Mouse (Mus musculus) erythroblast, adult 5-6 weeks (primary cell): ENCODE data around the gene Slc15a1. TPM values are rescaled to one million over a fixed set of nuclear protein-coding genes. Genes with fewer than 3 reads are reported as not detected.

Experiments
- ATAC-seq: replicated peaks from 2 replicates; pipeline ENCODE4 v1.8.0; 2016; ENCODE audit warnings: moderate number of reproducible peaks, mild to moderate bottlenecking, moderate TSS enrichment, inconsistent platforms; ENCODE audit not compliant: poor library complexity, low FRiP score, severe bottlenecking
- total RNA-seq, 2 experiments: library from RNA; stranded (forward) in 1 of 2; stranded (reverse) in 1 of 2; fragments of 150-400 nt in 1 of 2; fragments of 200-764, 138-1000 nt in 1 of 2; gene quantifications; 2 replicates each; pipeline versions ENCODE4 v1.2.3 to v1.2.4; 2015 to 2017; ENCODE audit warnings: low replicate concordance in 2 of 2

Slc15a1 gene
- total RNA-seq, 2 experiments from 2014 or later, result not detected

- no peak for ATAC-seq
Measured at GRCm38 (mm10) chr14:121495120-121495519, 9.9 kb downstream of the Slc15a1 start.

GRCm38 (mm10) chr14:121494238-121494637, 10.8 kb downstream of the Slc15a1 start:
- no peak for ATAC-seq

- ATAC-seq, result no peak
Measured at GRCm38 (mm10) chr14:121493712-121494111, 11.3 kb downstream of the Slc15a1 start.

- ATAC-seq, result no peak
Measured at GRCm38 (mm10) chr14:121492328-121492727, 12.7 kb downstream of the Slc15a1 start.

- no peak for ATAC-seq
Measured at GRCm38 (mm10) chr14:121485722-121486121, 19.3 kb downstream of the Slc15a1 start.

- peak; percentile 34; the same call in 1 of the 2 replicates for ATAC-seq
Measured at GRCm38 (mm10) chr14:121484436-121484835, 20.6 kb downstream of the Slc15a1 start.

GRCm38 (mm10) chr14:121482181-121482580, 22.9 kb downstream of the Slc15a1 start:
- no peak for ATAC-seq

- no peak for ATAC-seq
Measured at GRCm38 (mm10) chr14:121481591-121481990, 23.5 kb downstream of the Slc15a1 start.

- no peak for ATAC-seq
Measured at GRCm38 (mm10) chr14:121479096-121479495, 26.0 kb downstream of the Slc15a1 start.

- no peak for ATAC-seq
Measured at GRCm38 (mm10) chr14:121477925-121478693, 26.9 kb downstream of the Slc15a1 start.

- ATAC-seq, result no peak
Measured at GRCm38 (mm10) chr14:121473869-121474268, 31.2 kb downstream of the Slc15a1 start.

GRCm38 (mm10) chr14:121471545-121472121, 33.4 kb downstream of the Slc15a1 start:
- no peak for ATAC-seq

GRCm38 (mm10) chr14:121469601-121470000, 35.5 kb downstream of the Slc15a1 start:
- ATAC-seq, result no peak

- no peak for ATAC-seq
Measured at GRCm38 (mm10) chr14:121467646-121468045, 37.4 kb downstream of the Slc15a1 start.

GRCm38 (mm10) chr14:121466501-121466900, 38.6 kb downstream of the Slc15a1 start:
- no peak for ATAC-seq

GRCm38 (mm10) chr14:121464318-121464717, 40.7 kb downstream of the Slc15a1 start:
- ATAC-seq, result no peak

GRCm38 (mm10) chr14:121462756-121463155, 42.3 kb downstream of the Slc15a1 start:
- ATAC-seq, result no peak

GRCm38 (mm10) chr14:121460966-121461365, 44.1 kb downstream of the Slc15a1 start:
- ATAC-seq, result no peak

GRCm38 (mm10) chr14:121458521-121458920, 46.5 kb downstream of the Slc15a1 start:
- ATAC-seq, result no peak

GRCm38 (mm10) chr14:121457536-121457935, 47.5 kb downstream of the Slc15a1 start:
- ATAC-seq, result no peak
